Mouse (Mus musculus): ENCODE measurements at regions not wholly inside any gene's neighbourhood (a gene's known extent, or its start where the extent isn't known, plus 50 kb on each side); places are given as distances from the start of the nearest gene placed in this dataset.

DNA sequence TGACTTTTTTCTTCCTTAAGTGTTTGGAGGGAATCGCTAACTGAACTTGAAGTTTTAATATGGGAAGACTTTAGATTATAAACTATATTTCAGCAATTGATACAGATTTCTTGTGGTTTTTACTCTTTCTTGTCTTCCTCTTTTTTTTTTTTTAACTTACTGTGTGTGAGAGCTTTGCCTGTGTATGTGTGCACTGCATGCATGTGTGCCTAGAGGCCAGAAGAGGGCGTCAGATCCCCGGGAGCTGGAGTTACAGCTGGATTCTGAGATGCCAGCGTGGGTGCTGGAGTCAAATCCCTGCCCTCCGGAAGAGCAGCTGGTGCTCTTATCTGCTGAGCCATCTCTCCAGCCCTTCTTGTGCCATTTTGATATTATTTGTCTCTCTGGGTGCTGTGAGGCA, 129.6 kb downstream of the Trim33 start:
- no peak for DNase-seq (ENCODE audit: low spot score in 2 of 2)

DNA sequence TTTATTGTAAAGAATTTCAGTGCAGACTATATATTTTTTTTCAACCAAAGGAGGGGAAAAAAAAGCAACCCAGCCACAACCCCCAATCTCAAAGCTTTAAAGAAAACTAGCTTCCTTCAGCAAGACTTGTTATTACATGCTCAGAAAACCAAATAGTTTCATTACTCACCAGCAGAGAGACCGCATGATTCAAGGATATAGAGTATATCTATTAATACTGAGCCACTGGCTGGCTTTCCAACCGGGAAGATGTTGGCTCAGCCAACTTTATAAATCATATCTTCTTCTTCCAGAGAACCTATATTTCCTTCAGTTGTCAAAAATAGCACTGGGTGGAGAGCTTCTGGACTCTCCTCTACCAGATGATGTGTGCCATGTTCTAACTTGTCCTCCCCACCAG, 133.2 kb downstream of the Trim33 start:
- DNase-seq (ENCODE audit: low spot score in 2 of 2), result no peak

DNA sequence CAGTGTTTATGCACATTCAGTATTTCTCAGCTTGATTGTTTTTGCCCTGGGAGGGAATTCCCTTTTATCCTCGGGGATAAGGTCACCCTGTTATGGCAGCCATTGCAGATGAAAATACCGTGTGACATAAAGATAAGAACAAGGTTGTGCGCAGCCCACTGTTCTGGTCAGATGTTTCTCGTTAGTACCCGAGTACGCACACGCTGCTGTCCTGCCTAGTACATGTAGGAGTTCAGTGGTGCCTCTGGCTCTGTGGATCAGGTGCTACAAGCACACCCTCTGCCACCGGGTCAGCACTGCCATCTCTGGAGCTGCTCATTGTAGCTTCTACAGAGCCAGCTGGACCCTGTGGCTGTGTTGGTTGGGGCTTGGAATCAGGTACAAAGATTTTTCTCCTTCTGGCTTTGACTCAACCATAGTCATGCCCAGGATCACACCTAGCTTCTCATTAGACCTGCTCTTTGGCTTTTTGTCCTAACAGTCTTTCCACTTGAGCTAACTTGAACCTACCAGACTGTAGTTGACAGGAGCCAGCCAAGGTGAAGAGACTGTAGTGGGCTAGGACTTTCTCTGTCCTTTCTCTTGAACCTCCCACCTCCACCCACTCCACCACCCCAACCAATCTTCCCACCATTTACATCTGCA, 136.1 kb downstream of the Trim33 start:
- no peak for DNase-seq (ENCODE audit: low spot score in 2 of 2)

DNA sequence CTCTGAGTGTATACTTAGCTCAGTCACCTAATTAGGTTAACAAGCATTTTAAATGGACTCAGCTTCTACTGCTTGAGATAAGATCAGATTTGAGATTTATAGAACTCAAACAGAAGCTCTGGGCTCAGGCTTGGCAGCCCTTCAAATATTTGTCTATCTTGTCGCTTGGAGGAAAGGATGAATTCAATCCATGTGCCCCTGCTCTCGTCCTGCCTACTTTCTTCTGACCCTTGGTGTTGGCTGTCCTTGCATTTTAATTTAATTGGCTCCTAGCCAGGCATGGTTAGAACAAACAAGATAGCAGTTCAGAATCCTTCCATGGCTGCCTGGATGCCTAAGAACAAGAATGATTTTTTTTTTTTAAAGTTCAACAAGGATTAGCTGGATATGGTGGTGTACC, 137.2 kb downstream of the Trim33 start:
- DNase-seq (ENCODE audit: low spot score in 2 of 2), result peak in 1 of 2 experiments; percentile 19

DNA sequence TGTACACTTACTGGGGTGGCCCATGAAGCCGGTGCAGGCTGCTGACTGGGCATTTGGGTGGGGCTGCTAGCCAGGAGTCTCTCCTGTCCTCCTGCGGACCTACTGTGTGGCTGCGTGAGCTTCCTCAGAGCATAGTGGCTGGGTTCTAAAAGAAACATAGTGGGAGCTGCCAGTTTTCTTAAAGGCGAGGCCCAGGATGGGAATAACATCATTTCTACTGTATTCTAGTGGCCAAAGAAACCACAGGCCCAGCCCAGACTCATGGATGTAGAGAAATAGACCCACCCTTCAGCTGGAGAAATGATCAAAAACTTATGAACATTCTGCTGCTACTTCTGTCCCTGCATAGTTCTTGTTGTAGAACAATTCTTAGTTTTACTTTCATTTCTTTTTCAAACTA, 138.7 kb downstream of the Trim33 start:
- DNase-seq (ENCODE audit: low spot score in 2 of 2), result no peak

DNA sequence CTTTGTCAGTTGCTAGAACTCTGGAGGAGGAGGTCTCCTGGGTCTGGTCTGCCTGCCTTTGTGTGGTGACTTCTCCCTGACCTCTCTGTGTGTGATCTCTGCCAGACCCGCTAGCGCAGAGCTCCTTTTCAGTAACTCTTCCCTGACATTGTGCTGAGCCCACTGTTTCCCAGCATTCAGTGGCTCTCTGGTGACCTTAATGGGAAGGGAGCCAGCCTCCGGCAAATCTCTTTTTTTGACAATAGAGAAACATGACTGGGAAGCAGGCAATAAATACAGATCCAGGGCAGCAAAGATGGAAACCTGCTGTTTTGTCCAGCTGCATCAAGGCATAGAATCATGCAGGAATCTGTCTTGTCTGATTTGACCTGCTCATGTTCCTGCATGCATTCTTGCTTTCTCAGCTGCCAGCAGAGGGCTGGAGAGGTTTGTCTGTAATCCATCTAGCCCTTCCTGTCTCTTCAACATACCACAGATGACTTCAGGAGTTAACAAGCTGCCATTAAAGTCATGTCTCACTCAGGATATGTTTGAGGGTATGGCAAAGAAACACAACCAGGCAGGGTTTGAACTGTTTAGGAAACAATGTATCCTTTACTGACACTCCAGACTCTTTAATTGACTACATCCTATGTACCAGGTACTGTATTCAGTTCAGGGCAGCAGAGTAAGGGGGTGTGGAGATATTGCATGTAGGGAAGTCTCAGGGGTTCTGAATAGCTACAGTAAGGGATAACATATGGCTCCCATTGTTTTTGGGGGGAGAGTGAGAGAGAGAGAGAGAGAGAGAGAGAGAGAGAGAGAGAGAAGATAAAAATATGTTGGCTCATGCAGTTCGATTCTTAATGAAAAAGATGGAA, 140.9 kb downstream of the Trim33 start:
- no peak for DNase-seq (ENCODE audit: low spot score in 2 of 2)

DNA sequence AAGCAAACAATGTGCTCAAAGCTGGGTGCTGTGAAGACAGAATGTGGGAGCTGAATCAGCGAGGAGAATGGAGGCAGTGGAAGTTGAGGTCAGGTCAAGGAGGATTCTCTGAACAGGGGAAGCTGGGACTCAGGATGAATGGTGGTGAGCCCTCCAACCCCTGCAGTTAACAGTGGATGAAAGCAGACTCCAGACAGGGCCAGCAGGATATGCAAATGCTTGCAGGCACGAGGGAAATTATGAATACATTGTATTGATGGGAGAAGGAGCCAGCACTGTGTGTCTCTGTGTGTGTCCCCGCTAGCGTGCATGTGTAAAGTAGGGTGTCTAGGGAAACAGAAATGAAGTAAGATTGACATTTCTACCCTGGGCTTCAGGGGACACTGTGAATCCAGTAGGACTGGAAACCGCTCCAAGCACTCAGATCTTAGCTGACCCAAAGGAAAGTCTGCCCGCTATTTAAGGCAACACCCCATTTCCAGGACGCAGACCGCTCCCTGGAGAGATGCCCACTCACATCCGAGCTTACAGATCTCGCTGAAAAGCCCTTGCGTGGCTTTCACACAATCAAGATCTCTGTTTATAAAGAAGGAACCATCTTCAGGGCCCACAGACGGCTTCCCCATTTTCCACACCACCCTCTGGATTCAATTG, 141.7 kb downstream of the Trim33 start:
- no peak for DNase-seq (ENCODE audit: low spot score in 2 of 2)

DNA sequence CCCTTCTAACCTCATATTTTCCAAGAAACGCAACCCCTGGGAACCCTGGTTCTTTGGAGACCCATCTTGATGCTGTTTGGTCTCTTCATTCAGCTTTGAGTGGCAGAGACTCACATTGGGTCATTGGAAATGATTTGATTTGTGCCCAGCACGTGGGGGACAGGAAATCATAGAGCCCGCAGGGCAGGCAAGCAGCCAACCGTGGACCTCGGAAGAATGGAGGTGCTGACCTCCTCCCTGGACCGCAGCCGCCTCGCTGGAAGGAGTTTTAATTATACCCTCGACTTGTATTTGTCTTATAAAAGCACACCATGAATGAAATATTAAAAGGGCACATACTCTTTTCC, 142.2 kb downstream of the Trim33 start:
- DNase-seq (ENCODE audit: low spot score in 2 of 2), result no peak

DNA sequence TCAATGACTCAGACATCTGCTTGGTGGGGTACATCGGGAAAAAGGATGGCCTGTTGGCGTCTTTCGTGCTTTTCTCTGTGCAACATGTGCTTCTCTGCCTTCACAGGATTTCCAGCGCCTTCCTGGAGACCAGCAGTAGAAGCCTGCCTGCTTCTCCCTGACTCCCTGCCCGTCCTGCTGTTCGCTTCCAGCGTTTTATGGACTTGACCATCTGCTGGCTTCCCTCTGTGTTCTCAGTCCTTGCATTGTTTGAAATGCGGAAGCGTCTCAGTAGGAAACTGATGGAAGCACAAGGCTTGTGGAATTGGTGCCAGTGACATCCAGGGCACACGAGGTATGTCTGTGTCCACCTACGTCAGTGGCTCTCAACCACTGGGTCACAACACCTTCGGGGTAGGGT, 143.7 kb downstream of the Trim33 start:
- no peak for DNase-seq (ENCODE audit: low spot score in 2 of 2)

DNA sequence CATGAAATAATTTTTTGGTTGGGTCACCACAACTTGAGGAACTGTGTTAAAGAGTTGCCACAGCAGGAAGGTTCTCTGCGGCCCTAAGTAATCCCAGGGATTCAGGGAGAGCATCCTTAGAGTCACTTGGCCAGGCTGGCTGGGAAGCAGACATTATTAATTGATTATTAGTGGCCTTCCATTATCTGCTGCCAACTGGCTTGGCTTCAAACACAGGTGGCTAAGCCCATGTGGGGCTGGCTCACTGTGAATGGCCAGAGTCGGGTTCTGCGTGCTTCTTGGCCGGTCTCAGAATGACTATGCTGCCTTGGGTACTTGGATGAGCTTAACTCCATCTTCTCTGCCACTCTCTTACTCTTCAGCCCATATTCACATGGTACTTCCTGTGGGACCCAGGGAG, 144.2 kb downstream of the Trim33 start:
- no peak for DNase-seq (ENCODE audit: low spot score in 2 of 2)

DNA sequence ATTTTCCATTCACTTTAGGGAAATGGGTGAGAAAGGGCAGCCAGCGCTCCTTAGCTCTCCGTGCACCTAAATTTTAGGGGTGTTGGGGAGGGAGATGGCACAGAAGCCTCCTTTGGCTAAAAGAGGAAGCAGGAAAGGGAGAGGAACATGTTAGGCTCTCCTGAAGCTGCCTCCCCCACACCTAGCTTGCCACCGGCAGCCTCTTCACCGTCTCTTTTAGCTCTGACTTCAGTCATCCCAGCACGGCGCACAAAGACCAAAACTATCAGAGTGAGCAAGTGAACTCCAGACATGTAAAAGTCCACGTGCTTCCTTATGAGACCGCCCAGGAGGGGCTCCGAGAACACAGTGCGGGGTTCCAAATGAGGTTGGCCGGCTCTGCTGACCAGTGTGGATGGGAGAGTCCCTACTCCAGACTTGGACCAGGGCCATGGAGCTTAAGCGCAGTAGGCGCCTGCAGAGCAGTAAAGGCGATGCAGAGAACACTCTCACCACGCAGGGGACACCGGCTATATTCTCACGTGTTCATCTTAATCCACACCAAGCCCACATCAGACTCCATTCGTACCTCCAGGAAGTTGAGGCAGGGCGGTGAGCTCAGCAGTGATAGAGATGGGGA, 146.8 kb downstream of the Trim33 start:
- no peak for DNase-seq (ENCODE audit: low spot score in 2 of 2)

DNA sequence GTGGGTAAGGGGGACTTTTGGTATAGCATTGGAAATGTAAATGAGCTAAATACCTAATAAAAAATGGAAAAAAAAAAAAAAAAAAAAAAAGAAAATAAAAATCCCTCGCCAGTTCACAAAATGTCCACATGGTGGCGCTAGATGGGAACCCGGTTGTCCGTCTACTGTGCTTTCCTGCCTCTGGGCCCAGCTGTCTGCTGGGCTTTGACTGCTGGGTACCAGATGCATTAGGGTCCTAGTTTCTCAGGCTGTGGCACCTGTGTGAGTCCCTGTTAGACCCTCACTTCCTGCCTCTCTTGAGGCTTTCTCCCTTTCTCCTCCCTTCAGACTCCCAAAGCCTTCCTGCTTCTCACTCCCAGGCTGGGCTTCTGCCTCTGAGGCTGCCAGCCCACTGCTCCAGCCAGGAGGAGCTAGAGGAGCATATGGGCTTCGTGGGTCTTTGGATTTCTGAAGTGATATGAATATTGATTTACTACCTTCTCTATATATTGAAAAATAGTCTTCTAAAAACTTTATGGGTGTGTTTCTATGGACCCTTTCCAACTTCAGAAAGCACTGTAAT, 145.7 kb upstream of the Syt6 start:
- DNase-seq (ENCODE audit: low spot score in 2 of 2), result no peak

DNA sequence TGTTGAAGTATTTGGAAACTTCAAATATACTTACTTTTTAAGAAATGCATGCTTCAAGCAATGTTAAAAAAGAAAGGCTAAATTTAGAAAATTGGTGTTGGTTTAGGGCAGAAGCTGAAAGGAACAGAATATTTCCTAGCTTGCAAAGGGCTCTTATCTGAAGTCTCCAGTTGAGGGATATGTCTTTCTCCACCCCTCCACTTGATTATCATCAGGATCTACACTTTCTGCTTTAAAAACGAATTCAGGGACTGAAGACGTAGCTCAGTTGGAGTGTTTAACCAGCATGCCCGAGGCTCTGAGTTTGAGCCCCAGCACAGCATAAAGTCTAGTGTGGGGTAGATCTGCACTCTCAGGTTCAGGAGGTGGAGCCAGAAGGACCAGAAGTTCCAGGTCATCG, 144.9 kb upstream of the Syt6 start:
- no peak for DNase-seq (ENCODE audit: low spot score in 2 of 2)

DNA sequence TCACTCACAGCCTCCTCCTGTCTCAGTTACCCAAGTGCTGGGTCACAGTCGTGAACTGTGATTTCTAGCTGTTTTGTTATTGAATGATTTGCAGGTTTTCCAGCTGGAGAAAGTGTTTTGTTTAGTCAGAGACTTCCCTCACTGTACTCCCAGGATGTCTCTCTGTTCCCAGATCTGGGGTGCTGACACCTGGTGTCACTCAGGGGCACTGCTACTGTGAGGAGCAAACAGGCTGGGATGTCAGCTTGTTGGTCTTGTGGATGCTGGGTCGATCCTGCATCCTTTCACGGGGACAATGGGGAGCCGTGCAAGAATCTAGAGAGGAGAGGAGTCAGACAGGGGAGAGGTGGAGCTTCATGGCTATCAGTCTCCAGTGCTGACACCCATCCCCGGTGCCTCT, 142.8 kb upstream of the Syt6 start:
- no peak for DNase-seq (ENCODE audit: low spot score in 2 of 2)

DNA sequence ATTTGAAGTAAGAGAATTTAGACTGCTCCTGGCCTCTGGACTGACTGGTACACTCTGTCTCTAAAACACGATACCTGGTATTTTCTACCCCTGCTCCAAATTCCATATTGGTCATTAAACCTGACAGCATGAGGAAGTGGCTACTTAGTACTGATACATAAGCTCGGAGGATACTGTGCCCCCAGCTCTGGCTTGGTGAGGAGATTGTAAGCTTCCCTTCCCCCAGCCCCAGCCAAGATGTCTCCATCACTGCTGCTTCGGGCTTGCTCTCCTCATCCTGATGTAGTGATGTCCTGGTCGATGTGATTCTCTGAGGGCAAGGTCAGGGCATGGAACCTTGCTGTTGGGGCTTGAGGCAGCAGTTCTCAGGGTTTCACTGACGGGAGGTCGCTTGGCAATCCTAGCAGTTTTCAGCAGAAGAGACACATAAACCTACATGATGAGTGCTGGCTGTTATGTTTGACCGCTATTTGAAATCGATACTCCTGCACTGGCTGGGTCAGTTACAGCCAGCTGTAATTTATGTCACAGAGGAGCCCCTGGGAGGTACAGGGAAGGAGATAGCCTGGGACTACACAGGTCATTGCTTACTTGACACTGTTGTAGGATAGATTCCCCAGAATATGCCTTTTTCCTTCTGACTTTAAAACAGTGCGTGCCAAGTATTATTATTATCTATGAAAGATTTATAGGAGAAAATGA, 138.0 kb upstream of the Syt6 start:
- DNase-seq (ENCODE audit: low spot score in 2 of 2), result no peak

DNA sequence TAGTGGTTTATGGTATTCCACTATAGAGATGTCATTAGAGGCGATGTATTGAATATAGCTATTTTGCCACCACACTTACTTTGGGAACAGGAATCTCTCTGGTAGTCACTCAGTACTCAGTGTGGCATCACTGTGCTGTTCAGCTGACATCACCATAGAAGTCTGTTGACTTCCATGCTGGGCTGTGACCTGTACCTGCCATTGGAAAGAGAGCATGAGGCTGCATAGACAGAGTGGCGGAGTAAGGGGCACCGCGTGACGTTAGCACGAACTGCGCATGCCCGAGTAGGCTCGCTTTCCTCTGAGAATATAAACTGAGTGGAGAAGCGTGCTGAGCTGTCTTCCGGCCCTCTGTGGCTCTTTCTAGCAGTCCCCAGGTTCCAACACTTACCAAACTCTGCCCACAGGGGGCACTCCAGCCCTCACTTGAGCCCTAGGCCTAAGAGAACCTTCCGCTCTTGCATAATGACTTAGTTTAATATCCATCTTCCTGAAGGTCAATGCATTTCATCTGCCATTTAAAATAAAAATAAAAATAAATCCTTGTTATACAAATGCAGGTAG, 136.2 kb upstream of the Syt6 start:
- peak in 1 of 2 experiments; percentile 16 for DNase-seq (ENCODE audit: low spot score in 2 of 2)

DNA sequence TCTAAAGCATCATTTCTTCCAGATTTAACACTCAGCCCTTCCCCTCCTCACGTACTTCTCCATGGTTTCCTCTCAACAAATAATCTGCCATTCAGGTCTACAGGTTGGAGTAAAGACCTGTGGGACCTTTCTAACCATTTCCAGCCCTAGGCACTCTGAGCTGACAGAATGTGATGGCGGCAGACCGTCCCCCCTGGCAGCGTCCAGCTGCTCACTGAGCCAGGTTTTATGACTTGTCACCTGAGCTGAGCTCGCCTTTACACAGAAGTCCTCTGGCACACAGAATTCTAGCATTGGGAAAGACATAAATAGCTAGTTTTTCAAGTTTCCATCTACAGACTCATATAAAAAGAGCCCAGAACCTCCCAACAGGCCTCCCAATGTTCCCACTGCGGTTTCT, 131.8 kb upstream of the Syt6 start:
- DNase-seq (ENCODE audit: low spot score in 2 of 2), result no peak

DNA sequence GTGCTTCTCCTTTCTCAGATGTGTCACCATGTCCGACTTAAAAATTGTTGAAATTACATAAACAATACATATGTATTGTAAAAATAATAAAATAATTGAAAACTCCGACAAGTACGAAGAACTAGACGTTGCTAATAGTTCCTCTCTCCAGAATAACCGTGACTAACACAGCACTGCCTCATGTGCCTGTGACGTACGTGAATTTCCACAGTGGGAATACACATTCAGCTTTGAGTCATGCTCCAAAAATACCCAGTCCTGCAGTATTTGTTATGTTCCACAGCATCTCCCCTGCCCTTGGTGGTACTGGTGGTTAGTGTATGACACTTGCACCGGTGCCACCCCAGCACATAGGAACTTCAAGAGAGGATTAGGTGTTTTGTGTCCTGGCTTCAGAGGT, 129.2 kb upstream of the Syt6 start:
- DNase-seq (ENCODE audit: low spot score in 2 of 2), result no peak

DNA sequence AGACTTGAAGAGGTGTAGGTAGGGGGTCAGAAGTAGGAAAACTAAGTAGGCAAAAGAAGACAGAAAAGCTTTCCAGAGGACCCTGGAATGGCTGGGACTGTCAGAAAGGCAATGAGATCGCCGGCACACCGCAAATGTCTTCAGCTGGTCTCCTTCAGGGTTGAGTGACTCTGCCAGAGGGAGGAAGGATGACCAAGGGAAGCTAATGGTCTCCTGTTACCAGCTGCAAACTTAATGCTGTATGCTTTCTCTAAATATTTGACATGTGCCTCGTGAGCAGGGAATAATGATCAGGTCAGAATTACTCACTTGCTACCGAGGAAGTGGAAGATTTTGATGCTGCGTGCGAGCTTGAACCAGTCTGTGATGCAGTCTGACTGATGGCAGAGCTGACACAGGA, 125.2 kb upstream of the Syt6 start:
- DNase-seq (ENCODE audit: low spot score in 2 of 2), result no peak

DNA sequence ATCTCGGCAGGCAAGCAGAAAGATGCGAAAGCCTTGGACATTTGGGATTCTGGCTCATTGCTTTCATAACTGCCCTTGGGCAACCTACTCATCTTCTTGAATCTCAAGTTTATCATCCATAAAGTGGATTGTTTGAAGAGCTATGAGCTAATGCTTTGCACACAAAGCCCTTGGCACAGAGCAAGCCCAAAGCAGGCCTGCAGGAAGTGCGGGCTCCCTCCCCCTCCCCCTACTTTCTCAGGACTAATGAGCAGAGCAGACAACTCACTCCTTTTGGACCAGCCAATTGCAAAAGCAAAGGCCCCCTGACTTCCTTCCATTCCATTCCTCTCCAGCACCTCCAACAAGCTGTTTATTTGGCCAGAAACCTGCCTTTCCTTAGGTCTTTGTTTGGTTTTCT, 123.1 kb upstream of the Syt6 start:
- no peak for DNase-seq (ENCODE audit: low spot score in 2 of 2)

DNA sequence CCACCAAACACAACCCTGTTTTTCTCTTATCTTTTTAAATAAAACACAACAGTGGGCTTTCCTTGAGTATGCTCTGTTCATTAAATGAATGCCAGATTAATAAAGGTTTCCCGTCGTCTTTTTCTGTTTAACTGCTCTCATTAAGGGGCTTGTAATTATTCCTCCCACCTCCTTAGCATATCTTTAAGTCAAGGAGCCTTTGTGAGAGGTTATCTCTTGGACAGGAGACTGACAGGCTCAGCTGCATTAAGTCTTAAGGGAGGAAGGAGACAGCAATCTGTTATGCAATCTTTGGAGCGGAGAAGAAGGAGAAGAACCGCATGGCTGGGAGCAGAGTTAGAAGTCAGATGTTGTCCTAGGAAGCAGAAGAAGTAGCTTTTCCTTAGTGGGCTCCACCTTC, 111.3 kb upstream of the Syt6 start:
- no peak for DNase-seq (ENCODE audit: low spot score in 2 of 2)
